Mouse (Mus musculus) C2C12 (cell line): Measurements from ENCODE around the gene Adssl1.

Experiments used
- CTCF ChIP-seq: IDR thresholded peaks from one replicate; pipeline ENCODE4 v1.5.1; 2011; ENCODE audit not compliant: control insufficient read depth, insufficient read depth, insufficient read length
- MYOD1 ChIP-seq: IDR thresholded peaks from one replicate; pipeline ENCODE4 v1.6.1; 2011; ENCODE audit warnings: low read depth; ENCODE audit not compliant: control insufficient read depth, insufficient read length
- MYOG ChIP-seq: IDR thresholded peaks from one replicate; pipeline ENCODE4 v1.6.1; 2011; ENCODE audit not compliant: control insufficient read depth, insufficient read length; ENCODE audit errors: extremely low read depth
- USF1 ChIP-seq: IDR thresholded peaks from one replicate; pipeline ENCODE4 v1.6.1; 2011; ENCODE audit warnings: low read depth, mild to moderate bottlenecking, control low read depth, moderate library complexity

DNA sequence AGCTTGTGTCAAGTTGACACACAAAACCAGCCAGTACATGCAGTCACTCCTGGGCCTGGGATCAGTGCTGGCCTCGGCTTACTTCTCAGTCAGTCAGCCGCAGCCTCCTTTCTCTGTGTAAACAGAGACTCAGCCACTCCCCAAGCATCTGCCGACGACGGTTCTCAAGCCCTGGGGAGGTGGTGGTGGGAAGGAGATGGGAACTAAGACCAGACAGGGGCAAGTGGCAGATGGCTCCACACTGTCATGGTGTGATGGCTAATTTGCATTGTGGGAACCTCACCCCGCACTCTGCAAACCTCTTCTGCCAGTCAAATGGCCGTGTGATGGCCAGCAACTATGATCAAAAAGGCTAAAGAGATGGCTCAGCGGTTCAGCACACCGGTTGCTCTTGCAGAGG, 3.2 kb upstream of the Adssl1 start:
- no peak for TF ChIP-seq USF1
- no peak for TF ChIP-seq CTCF
- no peak for TF ChIP-seq MYOG
- no peak for TF ChIP-seq MYOD1
